Mouse (Mus musculus) urinary bladder, postnatal 36 days (tissue): ENCODE measurements around the gene Mc3r.
A peak's percentile ranks its signal among the peaks of the same experiment; 100 is the strongest.

ENCODE experiments used
- DNase-seq, 2 experiments: peaks; one replicate each; pipeline ENCODE4 v3.0.0; 2022; ENCODE audit warnings: low spot score in 2 of 2, mixed read lengths in 1 of 2

The Mc3r gene

DNA sequence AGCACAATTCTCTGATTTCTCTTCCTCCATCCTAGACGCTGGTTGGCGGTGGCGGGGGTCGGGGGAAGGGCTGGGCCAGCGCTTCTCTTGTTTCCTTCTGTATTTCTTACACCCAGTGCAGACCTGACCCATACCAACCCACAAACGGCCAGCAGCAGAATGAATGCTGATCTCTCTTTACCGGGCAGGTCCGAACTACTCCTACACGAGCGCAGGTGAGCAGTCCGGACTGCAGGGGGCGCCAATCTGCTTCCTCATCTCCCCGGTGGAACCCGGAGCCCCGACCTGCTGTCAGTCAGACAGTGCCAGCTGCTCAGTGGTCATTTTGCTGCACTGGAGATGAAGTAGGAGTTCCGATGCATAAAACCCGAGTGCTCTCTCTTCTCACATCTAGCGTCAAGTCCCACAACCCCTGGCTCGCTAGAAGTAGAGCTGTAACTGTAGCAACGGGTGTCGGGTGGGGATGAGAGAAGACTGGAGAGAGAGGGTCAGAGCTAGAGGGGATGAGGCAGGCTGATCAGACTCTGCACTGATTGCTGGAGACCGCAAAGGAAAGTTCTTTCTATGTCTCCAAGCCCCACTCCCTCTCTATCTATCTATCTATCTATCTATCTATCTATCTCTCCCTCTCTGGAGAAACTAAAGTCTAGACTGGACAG is at the start of gene Mc3r:
TSS of gene Mc3r (plus strand) at position 387 of the 659 bp plus-strand sequence.
- DNase-seq = peak in 1 of 2 experiments; percentile 4

DNA sequence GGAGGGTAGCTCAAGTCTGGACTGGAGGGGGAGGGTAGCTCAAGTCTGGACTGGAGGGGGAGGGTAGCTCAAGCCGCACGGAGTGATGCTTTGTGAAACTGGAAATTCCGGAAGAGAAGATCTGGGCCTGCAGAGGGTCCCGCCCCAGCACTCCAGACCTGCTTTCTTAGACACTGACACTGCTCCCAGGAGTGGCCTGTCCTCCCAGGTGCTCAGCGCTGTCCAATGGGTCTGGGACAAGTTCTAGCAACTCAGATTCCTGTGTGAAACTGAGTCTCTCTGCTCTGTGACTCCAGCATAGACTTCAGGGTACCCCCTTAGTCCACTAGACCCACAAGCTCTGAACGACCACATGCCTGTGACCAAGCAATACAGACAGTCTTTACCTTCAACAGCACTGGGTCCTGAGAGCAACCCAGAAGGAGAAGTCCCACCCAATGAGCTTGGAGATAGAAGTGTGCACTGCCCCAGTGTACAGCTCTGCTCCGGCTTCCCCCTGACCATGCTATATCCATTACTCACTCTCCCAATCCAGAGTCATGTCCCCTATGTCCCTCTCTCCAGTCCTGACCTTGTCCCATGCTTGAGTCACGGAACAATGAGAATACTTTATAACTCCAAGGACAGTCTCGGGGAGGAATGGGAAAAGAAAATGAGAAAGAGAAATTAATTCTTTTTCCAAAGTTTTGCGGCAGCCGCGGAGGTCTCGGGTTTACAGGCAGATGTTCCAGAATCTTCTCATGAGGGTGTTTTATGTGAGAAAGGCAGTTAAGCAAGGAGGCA is 46.1 kb upstream of the Mc3r start:
- DNase-seq = no peak

DNA sequence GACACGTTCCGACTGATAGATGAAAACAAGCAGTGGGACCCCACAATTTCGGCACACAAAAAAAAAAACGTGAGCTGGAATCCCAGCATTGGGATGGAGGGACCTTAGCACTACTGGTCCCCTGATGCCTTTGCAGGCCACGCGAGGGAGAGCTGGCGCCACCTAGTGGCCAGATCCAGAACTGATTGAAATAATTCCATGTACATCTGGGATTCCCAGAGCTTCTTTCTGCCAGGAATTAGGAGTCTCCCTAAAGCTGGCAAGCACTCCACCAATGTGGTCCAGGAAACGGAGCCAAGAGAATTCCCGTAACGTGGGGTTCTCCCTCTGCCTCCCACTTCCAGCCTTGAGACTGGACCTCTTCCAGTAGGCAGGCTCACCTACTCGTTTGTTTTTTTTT is 41.3 kb upstream of the Mc3r start:
- DNase-seq = peak; percentile 54 to 76

DNA sequence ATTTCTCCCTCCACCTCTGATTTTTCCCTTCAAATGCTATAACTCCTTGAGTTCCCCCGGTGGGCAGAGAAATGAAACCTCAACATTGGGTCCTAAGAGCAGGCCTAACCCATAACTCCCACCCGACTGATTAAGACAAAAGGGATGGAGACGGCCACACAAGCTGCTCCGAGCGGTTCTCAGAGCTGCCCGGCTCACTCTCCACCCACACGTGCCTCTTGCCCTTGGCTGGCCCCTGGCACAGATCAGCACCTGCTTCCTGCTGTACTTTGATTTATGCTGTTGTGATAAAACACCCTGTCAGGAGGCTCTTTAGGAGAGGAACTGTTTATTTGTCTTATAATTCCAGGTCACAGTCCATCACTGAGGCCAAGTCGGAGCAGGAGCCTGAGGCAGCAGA is 34.8 kb upstream of the Mc3r start:
- no peak for DNase-seq

DNA sequence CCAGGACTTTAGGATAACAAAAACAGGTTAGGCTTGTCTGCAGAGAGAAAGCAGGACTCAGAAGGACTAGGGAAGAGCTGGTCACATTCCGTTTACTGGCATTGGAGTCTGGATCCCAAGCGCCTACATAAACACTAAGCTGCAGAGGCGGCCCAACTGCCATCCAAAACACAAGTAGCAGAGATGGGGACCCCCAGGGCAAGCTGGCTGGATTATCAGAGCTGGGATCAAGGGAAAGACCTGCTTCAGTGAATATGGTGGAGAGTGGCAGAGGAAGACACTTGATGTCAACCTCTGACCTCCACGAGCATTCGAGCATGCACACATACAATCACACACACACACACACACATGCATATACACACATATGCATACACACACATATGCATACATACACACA is 34.0 kb upstream of the Mc3r start:
- DNase-seq = no peak

DNA sequence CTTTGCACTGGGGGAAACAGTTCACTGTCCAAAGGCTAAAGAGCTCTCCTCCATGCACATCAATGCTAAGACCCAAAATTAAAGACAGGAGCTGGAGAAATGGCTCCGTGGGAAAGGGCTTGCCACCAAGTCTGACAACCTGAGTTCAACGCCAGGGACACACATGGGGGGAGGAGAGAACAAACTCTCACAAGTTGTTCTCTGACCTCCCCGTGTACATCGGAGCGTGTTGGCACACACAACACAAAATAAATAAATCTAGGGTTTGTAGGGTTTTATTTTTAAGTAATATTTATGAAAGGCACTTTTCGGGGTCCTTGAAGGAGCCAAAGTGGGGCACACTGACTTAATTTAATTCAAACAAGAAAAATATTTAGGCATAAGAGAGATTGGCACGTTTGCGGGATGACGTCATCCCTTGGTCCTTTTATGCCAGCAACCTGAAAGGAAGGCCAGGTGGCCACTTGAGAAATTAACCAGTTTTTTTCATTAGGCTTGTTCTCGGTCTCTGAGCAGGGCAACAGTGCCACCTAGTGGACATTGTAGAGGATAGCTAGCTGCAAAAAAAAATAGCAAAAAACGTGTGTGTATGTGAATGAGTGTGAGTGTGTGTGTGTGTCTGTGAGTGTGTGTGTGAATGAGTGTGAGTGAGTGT is 32.7 kb upstream of the Mc3r start:
- peak in 1 of 2 experiments; percentile 30 for DNase-seq

DNA sequence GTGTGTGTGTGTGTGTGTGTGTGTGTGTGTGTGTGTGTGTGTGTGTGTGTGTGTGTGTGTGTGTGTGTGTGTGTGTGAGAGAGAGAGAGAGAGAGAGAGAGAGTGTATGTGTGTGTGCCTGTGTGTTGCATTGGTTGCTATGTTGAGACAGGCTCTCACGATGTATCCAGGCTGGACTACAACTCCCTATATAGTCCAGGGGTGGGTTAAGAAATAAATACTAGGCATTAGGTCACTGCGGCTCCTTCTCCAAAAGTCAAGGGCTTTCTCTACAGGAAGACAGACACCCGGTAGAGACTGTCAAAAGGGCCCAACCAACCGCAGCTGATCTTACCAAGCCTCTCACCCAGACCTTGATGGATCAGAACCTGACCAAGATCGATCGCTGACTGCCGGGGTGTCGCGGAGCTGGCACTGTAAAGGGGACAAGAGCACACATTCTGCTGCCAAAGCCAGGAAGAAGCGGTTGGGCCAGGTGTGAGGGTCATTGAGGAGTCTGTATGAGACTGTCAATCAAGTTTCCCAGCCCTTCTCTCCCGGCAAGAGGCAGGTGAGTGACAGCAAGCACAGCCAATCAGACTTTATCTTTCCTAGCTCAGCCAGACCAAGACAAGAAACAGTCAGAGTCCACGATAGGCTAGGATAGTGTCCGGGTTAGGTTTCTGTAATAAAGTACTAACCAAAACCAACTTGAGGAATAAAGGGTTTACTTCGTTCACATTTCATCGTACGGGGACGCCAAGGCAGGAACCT is 32.0 kb upstream of the Mc3r start:
- DNase-seq = no peak

DNA sequence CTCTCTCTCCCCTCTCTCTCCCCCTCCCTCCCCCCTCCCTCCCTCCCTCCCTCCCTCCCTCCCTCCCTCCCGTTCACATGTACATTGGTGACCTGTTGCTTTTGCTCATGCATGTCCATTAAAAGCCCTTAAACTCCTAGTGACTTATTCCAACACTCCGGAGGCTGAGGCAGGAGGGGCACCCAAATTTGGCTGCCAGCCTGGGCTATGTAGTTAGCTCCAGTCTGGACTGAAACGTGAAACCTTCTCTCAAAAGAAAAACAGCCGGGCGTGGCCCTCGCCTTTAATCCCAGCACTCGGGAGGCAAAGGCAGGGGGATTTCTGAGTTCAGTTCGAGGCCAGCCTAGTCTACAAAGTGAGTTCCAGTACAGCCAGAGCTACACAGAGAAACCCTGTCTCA is 30.4 kb upstream of the Mc3r start:
- no peak for DNase-seq

DNA sequence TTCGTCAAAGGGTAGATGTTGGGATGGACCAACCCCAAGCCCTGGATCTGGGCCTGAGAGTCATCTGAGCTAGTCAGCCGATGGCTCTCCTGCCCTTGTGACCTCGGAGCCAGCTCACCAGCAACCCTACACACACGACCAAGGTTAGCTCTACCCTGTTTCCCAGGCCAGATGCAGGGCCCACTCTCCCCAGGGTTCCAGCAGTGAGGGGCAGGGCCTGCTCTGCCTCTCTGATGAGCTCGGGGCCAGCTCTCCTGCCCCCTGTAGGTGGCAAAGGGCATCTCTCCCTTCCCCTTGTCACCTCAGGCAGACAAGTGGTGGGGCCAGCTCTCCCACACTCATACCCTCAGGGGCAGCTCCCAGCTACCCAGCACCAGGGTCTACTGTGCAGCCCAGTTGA is 29.1 kb upstream of the Mc3r start:
- DNase-seq = no peak

DNA sequence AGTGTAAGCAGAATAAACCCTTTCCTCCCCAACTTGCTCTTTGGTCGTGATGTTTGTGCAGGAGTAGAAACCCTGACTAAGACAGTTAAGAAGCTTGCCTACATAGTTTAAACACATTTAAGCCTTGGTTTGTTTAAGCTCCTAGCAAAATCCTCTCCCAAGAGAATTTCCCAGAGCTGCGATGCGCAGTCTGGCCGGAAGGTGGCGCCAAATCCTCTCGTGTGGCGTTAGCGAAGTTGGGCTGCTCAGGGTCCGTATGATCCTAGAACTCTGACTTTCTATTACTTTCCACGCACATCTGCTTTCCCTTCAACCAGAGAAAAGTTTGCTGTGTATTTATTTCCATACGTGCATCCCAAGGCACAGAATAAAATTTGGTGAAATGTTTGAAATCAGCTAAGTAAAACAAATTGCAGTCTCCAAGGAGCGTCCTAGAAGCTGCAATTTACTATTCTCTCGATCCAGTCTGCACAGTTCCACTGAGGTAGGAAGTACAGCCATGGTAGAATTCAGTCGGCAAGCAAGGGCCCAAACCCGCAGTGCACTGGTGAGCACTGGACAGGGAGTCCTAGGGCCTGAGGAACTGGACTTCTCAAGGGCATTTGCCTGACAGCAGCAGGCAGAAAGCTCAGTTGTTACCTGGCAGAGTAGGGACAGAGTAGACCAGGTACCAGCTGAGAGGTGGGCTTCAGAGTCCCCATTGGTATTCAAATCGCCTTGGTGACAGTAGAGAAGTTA is 26.5 kb upstream of the Mc3r start:
- DNase-seq = peak; percentile 22 to 44

DNA sequence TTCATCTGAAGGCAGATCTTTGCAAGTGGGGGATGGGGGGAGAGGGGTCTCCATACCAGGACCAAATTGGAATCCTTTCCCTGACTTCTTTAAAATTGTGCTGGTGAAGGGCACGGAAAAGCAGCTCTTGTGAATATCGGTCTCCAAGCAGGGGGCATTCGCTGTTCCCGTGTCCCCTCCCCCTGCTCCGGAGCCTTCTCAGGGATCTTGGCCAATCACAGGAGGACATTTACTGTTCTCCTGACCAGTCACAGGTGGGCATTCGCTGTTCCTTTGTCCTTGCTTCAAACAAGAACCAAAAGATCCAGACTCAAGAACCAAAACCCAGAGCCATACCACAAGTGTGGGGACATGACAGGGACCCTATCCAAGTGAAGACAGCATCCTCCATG is 25.9 kb upstream of the Mc3r start:
- no peak for DNase-seq

DNA sequence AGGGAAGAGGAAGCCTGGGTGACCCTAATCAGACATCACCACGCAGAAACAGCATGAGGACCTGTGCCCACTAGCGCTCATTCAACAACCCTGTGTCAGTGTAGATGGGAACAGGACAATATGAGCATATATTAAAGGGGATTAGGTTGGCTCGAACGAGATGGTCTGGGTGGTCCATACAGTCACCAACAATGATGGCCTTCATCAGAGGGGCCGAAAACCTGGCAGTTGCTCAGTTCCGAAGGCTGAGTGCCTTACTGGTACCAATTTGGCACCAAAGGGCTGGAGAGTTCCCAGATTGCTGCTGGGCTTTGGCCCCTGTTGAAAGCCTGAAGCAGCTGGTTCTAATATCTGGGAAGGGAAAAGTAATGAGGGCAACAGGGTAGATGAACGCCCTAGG is 25.4 kb upstream of the Mc3r start:
- no peak for DNase-seq

DNA sequence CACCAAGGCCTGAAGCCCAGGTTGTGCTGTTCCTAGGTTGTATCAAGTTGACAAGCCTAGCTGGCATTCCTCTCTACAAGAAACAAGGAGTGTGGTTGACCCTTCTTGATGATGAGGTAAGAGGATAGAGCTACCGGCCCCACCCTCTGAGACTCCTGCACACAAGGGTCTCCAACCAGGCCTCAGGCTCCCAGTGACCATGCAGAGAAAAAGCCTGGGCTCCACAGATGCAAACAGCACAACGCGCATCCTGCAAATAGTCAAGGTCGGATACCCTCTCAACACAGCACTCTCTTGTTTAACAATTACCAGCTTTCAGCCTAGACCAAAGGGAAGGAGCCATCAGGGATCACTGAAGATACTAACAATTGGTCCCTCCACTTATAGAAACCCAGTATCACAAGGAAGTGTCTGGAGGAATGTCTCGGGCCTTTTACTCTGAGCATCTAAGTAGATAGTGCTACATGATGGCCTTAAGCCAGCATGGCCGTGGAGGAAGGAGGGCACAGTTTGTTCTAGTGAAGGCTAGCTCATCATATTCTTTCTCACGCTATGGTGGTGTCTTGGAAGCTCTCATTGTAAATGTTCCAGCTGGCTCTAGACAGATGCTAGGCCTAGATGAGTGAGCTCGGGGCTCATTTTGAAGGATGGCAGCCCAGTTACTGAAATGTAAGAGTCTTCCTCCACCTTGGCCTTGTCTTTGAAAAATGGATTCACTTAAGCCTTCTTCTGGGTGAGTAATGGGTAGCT is 24.7 kb upstream of the Mc3r start:
- DNase-seq = no peak

DNA sequence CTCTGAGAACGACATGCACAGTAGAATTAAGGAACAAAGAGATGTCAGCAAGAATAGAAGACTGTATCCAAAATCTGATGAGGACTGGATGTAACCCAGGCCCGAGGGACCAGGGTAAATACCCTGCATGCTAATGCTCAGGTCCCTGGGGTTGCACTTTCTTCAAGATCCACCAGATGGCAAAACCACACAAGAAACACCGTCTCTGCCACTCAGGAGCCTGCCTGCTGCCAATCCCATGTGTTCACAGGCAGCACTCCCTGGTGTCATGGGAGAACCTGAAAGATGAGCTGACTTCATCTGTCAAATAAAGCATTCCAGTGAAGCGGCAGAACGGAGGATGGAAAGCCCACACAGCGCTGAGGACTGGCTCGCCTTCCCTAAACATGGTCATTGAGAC is 21.3 kb upstream of the Mc3r start:
- no peak for DNase-seq

DNA sequence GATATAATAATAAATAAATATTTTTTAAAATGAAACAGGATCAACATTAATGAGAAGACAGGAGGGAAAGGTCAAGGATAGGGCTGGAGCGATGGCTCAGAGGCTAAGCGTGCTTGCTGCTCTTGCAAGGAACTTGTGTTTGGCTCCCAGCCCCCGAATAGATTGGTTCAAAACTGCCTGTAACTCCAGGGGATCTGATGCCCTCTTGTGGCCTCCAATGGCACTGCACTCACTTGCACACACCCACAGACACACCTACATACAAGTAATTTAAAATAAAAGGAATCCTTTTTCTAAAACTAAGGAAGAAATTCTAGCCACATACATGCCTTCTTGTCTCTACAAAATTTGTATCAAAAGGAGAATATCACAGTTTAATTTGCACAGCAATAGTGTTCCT is 20.5 kb upstream of the Mc3r start:
- no peak for DNase-seq

DNA sequence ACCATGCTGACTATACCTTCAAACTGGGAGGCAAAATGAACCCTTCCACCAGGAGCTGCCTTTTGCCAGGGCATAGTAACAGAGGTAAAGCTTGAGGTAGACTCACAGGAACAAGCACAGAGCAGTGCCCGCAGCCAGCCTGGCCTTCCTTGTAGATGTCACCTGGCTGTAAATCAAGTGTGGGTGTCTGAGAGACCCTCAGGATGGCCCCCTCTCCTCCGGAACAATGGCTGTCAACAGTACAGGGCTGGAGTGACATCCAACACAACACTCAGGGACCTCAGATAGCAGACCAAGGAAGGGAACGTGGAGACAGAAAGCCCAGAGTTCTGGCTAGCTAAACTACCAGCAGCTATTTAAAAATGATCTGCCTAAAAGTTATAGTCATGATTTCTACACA is 19.1 kb upstream of the Mc3r start:
- no peak for DNase-seq

DNA sequence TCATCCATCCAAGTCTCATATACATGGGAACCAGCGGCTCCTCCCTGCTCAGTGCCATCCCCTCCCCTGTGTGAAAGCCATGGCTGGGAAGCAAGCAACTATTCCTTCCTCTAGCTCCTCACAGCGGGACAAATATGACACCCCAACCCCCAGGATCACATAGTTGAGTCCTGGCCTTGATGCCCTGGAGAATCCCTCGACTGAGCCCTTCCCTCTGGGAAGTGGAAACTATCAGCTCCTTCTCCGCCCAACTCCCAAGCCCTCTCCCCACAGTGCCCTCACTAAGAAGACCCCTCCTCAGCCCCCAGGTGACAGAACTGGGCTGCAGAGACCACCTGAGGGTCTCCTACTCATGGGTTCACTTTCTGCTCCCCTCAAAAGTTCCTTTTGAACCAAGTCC is 18.2 kb upstream of the Mc3r start:
- DNase-seq = no peak

DNA sequence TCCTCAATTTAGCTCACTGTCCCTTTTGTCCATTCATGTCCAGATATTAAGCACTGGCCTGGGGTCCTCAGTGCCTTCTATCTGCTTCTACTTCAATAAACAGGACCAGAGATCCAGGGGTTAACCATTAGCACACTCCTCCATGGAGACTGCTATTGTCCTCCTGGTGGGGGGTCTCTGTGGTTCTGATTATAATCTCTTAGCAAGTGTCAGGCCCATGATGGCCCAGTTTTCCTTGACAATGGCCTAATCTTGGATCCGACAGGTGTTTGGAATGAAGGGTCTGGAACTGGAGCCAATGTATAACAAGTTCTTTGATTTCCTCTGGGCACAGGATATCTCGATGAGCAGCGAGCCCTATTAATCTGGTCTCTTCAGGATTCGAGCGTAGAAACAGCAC is 10.1 kb upstream of the Mc3r start:
- no peak for DNase-seq

DNA sequence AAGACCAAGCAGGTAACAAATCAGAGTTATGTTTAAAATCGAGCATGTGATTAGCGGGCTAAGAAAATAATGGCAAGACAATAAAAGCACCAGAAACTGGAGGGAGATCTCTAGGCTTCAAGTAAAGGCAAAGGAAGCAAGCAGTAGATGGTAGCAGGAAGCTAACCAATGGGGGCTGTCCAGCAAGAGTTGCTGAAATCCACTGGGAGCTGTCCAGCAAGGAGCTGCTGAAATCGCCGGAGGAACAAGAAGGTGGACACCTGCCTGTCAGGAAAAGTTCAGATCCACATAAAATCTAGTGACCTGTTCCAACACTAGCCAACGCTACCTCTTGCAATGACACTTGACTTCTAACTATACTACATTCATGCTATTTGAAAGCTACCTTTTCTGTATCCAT is 7.3 kb upstream of the Mc3r start:
- peak; percentile 36 to 40 for DNase-seq

DNA sequence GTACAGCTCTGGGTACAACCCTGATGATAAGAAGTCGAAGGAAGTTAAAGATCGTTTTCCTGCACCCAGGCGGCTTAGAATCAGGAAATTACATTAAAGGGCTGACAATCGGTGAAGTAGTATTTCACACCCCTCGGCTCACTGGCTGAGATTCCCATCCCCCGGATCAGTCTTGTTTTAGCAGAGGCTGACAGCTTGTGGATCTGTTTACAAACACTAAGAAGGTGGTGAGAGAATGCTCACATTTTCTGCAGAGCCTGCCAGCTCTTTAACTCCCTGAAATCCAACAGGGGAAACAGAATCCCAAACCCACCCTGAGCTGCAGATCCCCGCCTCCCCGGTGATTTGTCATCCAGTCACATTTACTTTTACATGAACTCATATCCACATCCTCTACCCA is 2.8 kb upstream of the Mc3r start:
- DNase-seq = no peak

DNA sequence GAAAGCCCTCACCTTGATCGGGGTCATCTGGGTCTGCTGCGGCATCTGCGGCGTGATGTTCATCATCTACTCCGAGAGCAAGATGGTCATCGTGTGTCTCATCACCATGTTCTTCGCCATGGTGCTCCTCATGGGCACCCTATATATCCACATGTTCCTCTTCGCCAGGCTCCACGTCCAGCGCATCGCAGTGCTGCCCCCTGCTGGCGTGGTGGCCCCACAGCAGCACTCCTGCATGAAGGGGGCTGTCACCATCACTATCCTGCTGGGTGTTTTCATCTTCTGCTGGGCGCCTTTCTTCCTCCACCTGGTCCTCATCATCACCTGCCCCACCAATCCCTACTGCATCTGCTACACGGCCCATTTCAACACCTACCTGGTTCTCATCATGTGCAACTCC is 1.0 kb downstream of the Mc3r start:
- DNase-seq = no peak
